Mouse (Mus musculus): ENCODE data around the gene Tmem235. TPM values are rescaled to one million over a fixed set of nuclear protein-coding genes. Genes with fewer than 3 reads are reported as not detected.
A peak's percentile ranks its signal among the peaks of the same experiment; 100 is the strongest.

The Tmem235 gene
- polyA plus RNA-seq, 1 experiment = not detected

- TF ChIP-seq POLR2A (IDR thresholded peaks at IDR 0.05; ENCODE audit: insufficient read depth, low read length) (no peak), EP300 (IDR thresholded peaks at IDR 0.05; ENCODE audit: insufficient read depth, low read depth, low read length) (peak; percentile 91), CTCF (IDR thresholded peaks at IDR 0.05; ENCODE audit: low read depth, low read length) (no peak)
- no peaks in the 10 kb centered on the region for H3K36me3 ChIP-seq (ENCODE audit: control insufficient read depth, insufficient read depth, low read length, poor library complexity, severe bottlenecking)
- peak overlapping the region; percentile 19 for H3K4me3 ChIP-seq (ENCODE audit: low read depth, low read length)
- H3K9me3 ChIP-seq (replicated peaks; ENCODE audit: control insufficient read depth, insufficient read depth, low read length, poor library complexity, severe bottlenecking) = no peaks in the 10 kb centered on the region
- H3K4me1 ChIP-seq (ENCODE audit: control insufficient read depth, insufficient read depth, low read length) = peaks cover 6% of the 10 kb centered on the region
- peak overlapping the region; percentile 81 for H3K27ac ChIP-seq (ENCODE audit: insufficient read depth, low read length)
- no peaks in the 10 kb centered on the region for H3K27me3 ChIP-seq (ENCODE audit: control insufficient read depth, insufficient read depth, low read length, poor library complexity, severe bottlenecking)
- peak overlapping the region; percentile 37 for H3K9ac ChIP-seq (ENCODE audit: low read depth, poor library complexity, severe bottlenecking)
Observed at GRCm38 (mm10) chr11:117888853-117889822, 28.6 kb downstream of the Tmem235 start.

DNA sequence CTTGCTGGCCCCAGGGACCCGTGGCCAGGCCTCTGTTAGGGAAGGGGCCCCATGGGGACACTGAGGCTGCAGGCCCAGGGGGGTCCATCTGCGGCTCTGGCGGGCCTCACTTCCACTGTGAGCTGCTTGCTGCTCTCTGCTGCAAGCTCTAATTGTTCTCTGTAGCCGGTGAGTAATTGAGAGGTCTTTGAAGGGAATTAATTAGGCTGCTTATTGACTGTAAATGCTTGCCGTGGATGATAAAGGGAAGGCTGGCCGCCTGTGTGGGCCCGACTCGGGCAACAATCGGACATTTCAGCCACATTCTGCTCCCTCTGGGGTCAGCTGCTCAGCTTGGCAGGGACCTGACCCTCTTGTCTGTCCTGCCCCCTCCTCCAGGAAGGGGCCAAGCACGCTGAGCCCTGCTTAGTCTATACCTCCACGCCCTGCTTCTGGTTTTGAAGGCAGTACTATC is 29.4 kb downstream of the Tmem235 start:
- TF ChIP-seq POLR2A (IDR thresholded peaks at IDR 0.05; ENCODE audit: insufficient read depth, low read length) (no peak), EP300 (IDR thresholded peaks at IDR 0.05; ENCODE audit: insufficient read depth, low read depth, low read length) (no peak), CTCF (IDR thresholded peaks at IDR 0.05; ENCODE audit: low read depth, low read length) (no peak)
- no peaks in the 10 kb centered on the region for H3K9me3 ChIP-seq (replicated peaks; ENCODE audit: control insufficient read depth, insufficient read depth, low read length, poor library complexity, severe bottlenecking)
- no peaks in the 10 kb centered on the region for H3K36me3 ChIP-seq (ENCODE audit: control insufficient read depth, insufficient read depth, low read length, poor library complexity, severe bottlenecking)
- peak overlapping the region; percentile 37 for H3K9ac ChIP-seq (ENCODE audit: low read depth, poor library complexity, severe bottlenecking)
- H3K27me3 ChIP-seq (ENCODE audit: control insufficient read depth, insufficient read depth, low read length, poor library complexity, severe bottlenecking) = no peaks in the 10 kb centered on the region
- 0 out of 2 replicates have a peak overlapping the region, but pooled peaks have one; percentile 0 for H3K4me3 ChIP-seq (ENCODE audit: low read depth, low read length)
- H3K27ac ChIP-seq (ENCODE audit: insufficient read depth, low read length) = peak overlapping the region; percentile 29
- peaks cover 6% of the 10 kb centered on the region for H3K4me1 ChIP-seq (ENCODE audit: control insufficient read depth, insufficient read depth, low read length)

GRCm38 (mm10) chr11:117890519-117891282 is 30.1 kb downstream of the Tmem235 start:
- Histone ChIP-seq H3K27ac (ENCODE audit: insufficient read depth, low read length) (peak overlapping the region; percentile 37; the same call in 1 of the 2 replicates), H3K27me3 (ENCODE audit: control insufficient read depth, insufficient read depth, low read length, poor library complexity, severe bottlenecking) (no peaks in the 10 kb centered on the region), H3K9ac (ENCODE audit: low read depth, poor library complexity, severe bottlenecking) (peak overlapping the region; percentile 37; the same call in 1 of the 2 replicates), H3K9me3 (replicated peaks; ENCODE audit: control insufficient read depth, insufficient read depth, low read length, poor library complexity, severe bottlenecking) (no peaks in the 10 kb centered on the region), H3K4me3 (ENCODE audit: low read depth, low read length) (no peak overlapping the region), H3K4me1 (ENCODE audit: control insufficient read depth, insufficient read depth, low read length) (peaks cover 6% of the 10 kb centered on the region), H3K36me3 (ENCODE audit: control insufficient read depth, insufficient read depth, low read length, poor library complexity, severe bottlenecking) (no peaks in the 10 kb centered on the region)
- TF ChIP-seq CTCF (IDR thresholded peaks at IDR 0.05; ENCODE audit: low read depth, low read length) = peak; percentile 35
- no peak for TF ChIP-seq POLR2A (IDR thresholded peaks at IDR 0.05; ENCODE audit: insufficient read depth, low read length)
- TF ChIP-seq EP300 (IDR thresholded peaks at IDR 0.05; ENCODE audit: insufficient read depth, low read depth, low read length) = peak; percentile 75

DNA sequence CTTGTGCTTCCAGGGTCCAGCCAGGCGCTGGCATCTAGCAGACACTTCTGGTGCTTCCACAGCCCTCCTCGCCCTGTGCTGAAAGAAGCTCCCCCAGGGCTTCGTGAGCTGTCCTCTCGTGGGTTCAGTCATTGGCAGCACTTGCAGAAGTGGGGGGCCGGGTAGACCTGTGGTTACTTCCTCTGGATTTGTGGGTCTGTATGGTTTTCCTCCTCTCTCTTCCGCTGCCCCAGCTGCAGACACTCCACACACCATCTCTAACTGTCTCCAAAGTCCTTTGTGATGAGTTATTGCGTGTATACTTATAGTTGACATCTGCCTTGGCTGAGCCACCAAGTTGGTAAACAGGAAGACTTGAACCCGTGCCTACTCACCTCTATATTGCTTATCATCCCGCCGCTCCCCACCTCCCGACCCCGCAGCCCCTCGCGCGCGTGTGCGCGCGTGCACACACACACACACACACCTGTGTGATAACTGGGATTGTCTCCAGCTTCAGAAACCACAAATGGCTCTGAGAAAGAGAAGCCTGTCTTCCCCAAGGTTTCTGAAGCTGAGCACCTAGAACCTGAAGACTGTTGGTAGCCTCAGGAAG is 31.1 kb downstream of the Tmem235 start:
- H3K4me1 ChIP-seq (ENCODE audit: control insufficient read depth, insufficient read depth, low read length) = peaks cover 3% of the 10 kb centered on the region
- 0 out of 2 replicates have a peak overlapping the region, but pooled peaks have one; percentile 21 for H3K4me3 ChIP-seq (ENCODE audit: low read depth, low read length)
- H3K27ac ChIP-seq (ENCODE audit: insufficient read depth, low read length) = no peak overlapping the region
- no peak overlapping the region for H3K9ac ChIP-seq (ENCODE audit: low read depth, poor library complexity, severe bottlenecking)
- H3K27me3 ChIP-seq (ENCODE audit: control insufficient read depth, insufficient read depth, low read length, poor library complexity, severe bottlenecking) = no peaks in the 10 kb centered on the region
- TF ChIP-seq EP300 (IDR thresholded peaks at IDR 0.05; ENCODE audit: insufficient read depth, low read depth, low read length) = no peak
- no peak for TF ChIP-seq POLR2A (IDR thresholded peaks at IDR 0.05; ENCODE audit: insufficient read depth, low read length)
- no peak for TF ChIP-seq CTCF (IDR thresholded peaks at IDR 0.05; ENCODE audit: low read depth, low read length)
- H3K9me3 ChIP-seq (replicated peaks; ENCODE audit: control insufficient read depth, insufficient read depth, low read length, poor library complexity, severe bottlenecking) = no peaks in the 10 kb centered on the region
- no peaks in the 10 kb centered on the region for H3K36me3 ChIP-seq (ENCODE audit: control insufficient read depth, insufficient read depth, low read length, poor library complexity, severe bottlenecking)

GRCm38 (mm10) chr11:117892199-117892598 is 31.6 kb downstream of the Tmem235 start:
- Histone ChIP-seq H3K27ac (ENCODE audit: insufficient read depth, low read length) (no peak overlapping the region), H3K9ac (ENCODE audit: low read depth, poor library complexity, severe bottlenecking) (no peak overlapping the region), H3K9me3 (replicated peaks; ENCODE audit: control insufficient read depth, insufficient read depth, low read length, poor library complexity, severe bottlenecking) (no peaks in the 10 kb centered on the region), H3K4me1 (ENCODE audit: control insufficient read depth, insufficient read depth, low read length) (no peaks in the 10 kb centered on the region), H3K27me3 (ENCODE audit: control insufficient read depth, insufficient read depth, low read length, poor library complexity, severe bottlenecking) (no peaks in the 10 kb centered on the region), H3K36me3 (ENCODE audit: control insufficient read depth, insufficient read depth, low read length, poor library complexity, severe bottlenecking) (no peaks in the 10 kb centered on the region), H3K4me3 (ENCODE audit: low read depth, low read length) (0 out of 2 replicates have a peak overlapping the region, but pooled peaks have one; percentile 21)
- TF ChIP-seq EP300 (IDR thresholded peaks at IDR 0.05; ENCODE audit: insufficient read depth, low read depth, low read length) = no peak
- no peak for TF ChIP-seq CTCF (IDR thresholded peaks at IDR 0.05; ENCODE audit: low read depth, low read length)
- no peak for TF ChIP-seq POLR2A (IDR thresholded peaks at IDR 0.05; ENCODE audit: insufficient read depth, low read length)

Measured in ES-Bruce4 (cell line).